Mouse (Mus musculus) T-helper 2 cell (primary cell): Measurements from ENCODE around the gene Olfr543.
"Not testable (repeated sequence)": the region's sequence is repeated elsewhere in the genome, so short reads cannot be mapped to it uniquely, and the experiment has no call there.

Experiments used
- in situ Hi-C: fragments of 300-600 bp; cut with MboI, MseI; formaldehyde crosslinking; loops from one replicate; pipeline ENCODE4 v1.15.1; 2025; ENCODE audit warnings: high pct_unique_total_duplicates

The Olfr543 gene

GRCm38 (mm10) chr7:102481579-102481978, at the start of gene Olfr543:
TSS of gene Olfr543 (minus strand) at chr7:102481679.
- in situ Hi-C loops = no loop called here

GRCm38 (mm10) chr7:102529052-102529451, 47.6 kb upstream of the Olfr543 start:
- in situ Hi-C loops = no loop called here

- in situ Hi-C loops = loop anchor here (10.0 kb wide), 1 partner anchor 178 kb away; the partner anchor contains the start of gene Olfr557
Observed at GRCm38 (mm10) chr7:102517051-102517335, 35.5 kb upstream of the Olfr543 start.

GRCm38 (mm10) chr7:102516261-102517050, 35.0 kb upstream of the Olfr543 start:
- in situ Hi-C loops = loop anchor here (10.0 kb wide), 1 partner anchor 178 kb away; the partner anchor contains the start of gene Olfr557

- in situ Hi-C loops = loop anchor here (10.0 kb wide), 1 partner anchor 181 kb away; the partner anchor contains the start of gene Olfr557
Observed at GRCm38 (mm10) chr7:102514144-102514543, 32.7 kb upstream of the Olfr543 start.

GRCm38 (mm10) chr7:102512814-102513435, 31.4 kb upstream of the Olfr543 start:
- in situ Hi-C loops = loop anchor here (10.0 kb wide), 1 partner anchor 182 kb away; the partner anchor contains the start of gene Olfr557

- in situ Hi-C loops = loop anchor here (10.0 kb wide), 1 partner anchor 183 kb away; the partner anchor contains the start of gene Olfr557
Observed at GRCm38 (mm10) chr7:102511927-102512326, 30.4 kb upstream of the Olfr543 start.

- in situ Hi-C loops = loop anchor here (5.0 to 10.0 kb wide), 3 partner anchors 128 to 408 kb away; partner anchors contain the start of genes Olfr554, Olfr557 and Olfr571
Observed at GRCm38 (mm10) chr7:102509726-102510125, 28.2 kb upstream of the Olfr543 start.

- in situ Hi-C loops = loop anchor here (5.0 kb wide), 2 partner anchors 129 to 409 kb away; partner anchors contain the start of genes Olfr554 and Olfr571
Observed at GRCm38 (mm10) chr7:102508666-102509065, 27.2 kb upstream of the Olfr543 start.

GRCm38 (mm10) chr7:102508066-102508465, 26.6 kb upstream of the Olfr543 start:
- in situ Hi-C loops = loop anchor here (5.0 kb wide), 2 partner anchors 129 to 409 kb away; partner anchors contain the start of genes Olfr554 and Olfr571

- in situ Hi-C loops = loop anchor here (5.0 kb wide), 2 partner anchors 130 to 410 kb away; partner anchors contain the start of genes Olfr554 and Olfr571
Observed at GRCm38 (mm10) chr7:102506848-102507247, 25.4 kb upstream of the Olfr543 start.

- in situ Hi-C loops = no loop called here
Observed at GRCm38 (mm10) chr7:102501986-102502385, 20.5 kb upstream of the Olfr543 start.

- in situ Hi-C loops = no loop called here
Observed at GRCm38 (mm10) chr7:102499473-102499872, 18.0 kb upstream of the Olfr543 start, which contains the start of gene Olfr545. TSS of gene Olfr545 (minus strand) at chr7:102499573.

GRCm38 (mm10) chr7:102494416-102494815, 12.9 kb upstream of the Olfr543 start:
- in situ Hi-C loops = not testable (repeated sequence)

GRCm38 (mm10) chr7:102488161-102488560, 6.7 kb upstream of the Olfr543 start, which contains the start of gene Olfr544:
TSS of gene Olfr544 (minus strand) at chr7:102488313.
- in situ Hi-C loops = no loop called here

GRCm38 (mm10) chr7:102486105-102486504, 4.6 kb upstream of the Olfr543 start:
- in situ Hi-C loops = no loop called here

GRCm38 (mm10) chr7:102484766-102485165, 3.3 kb upstream of the Olfr543 start:
- in situ Hi-C loops = not testable (repeated sequence)

- in situ Hi-C loops = no loop called here
Observed at GRCm38 (mm10) chr7:102483665-102484064, 2.2 kb upstream of the Olfr543 start.

GRCm38 (mm10) chr7:102480821-102481220, 658 bp downstream of the Olfr543 start:
- in situ Hi-C loops = no loop called here

GRCm38 (mm10) chr7:102479368-102480078, 2.0 kb downstream of the Olfr543 start:
- in situ Hi-C loops = no loop called here

- in situ Hi-C loops = no loop called here
Observed at GRCm38 (mm10) chr7:102478926-102479325, 2.6 kb downstream of the Olfr543 start.
